Mouse (Mus musculus) mouse embryonic stem cell (cell line): Measurements from ENCODE around the gene Sprr2f.

Source experiments
- in situ Hi-C, 2 experiments: fragments of 300-500 bp; cut with MboI; formaldehyde crosslinking; loops; 1 replicate in 1 of 2; 3 replicates in 1 of 2; pipeline ENCODE4 v1.14.3; 2019 to 2020; ENCODE audit warnings: low sequenced_read_pairs in 2 of 2, low pct_unique_long_range_greater_than_20kb in 1 of 2, mixed read lengths in 1 of 2; ENCODE audit not compliant: unreplicated experiment in 1 of 2

The Sprr2f gene

GRCm38 (mm10) chr3:92364887-92365286 is at the start of gene Sprr2f:
Gene Sprr2f (plus strand): TSS chr3:92365187.
- in situ Hi-C loops = no loop called here

- in situ Hi-C loops = no loop called here
These were observed 48.7 kb upstream of the Sprr2f start, which contains the start of gene Sprr2b for GRCm38 (mm10) chr3:92316320-92316719. Gene Sprr2b (plus strand): TSS chr3:92316620.

- in situ Hi-C loops = no loop called here
These were observed 47.6 kb upstream of the Sprr2f start for GRCm38 (mm10) chr3:92317384-92317783.

- in situ Hi-C loops = no loop called here
These were observed 28.7 kb upstream of the Sprr2f start for GRCm38 (mm10) chr3:92336278-92336677.

- in situ Hi-C loops = no loop called here
These were observed 26.1 kb upstream of the Sprr2f start, which contains the start of gene Sprr2d for GRCm38 (mm10) chr3:92338840-92339239. Gene Sprr2d (plus strand): TSS chr3:92339140.

GRCm38 (mm10) chr3:92351843-92352242 is 13.1 kb upstream of the Sprr2f start, which contains the start of gene Sprr2e:
Gene Sprr2e (plus strand): TSS chr3:92352143.
- in situ Hi-C loops = no loop called here

- in situ Hi-C loops = no loop called here
These were observed 3.4 kb upstream of the Sprr2f start for GRCm38 (mm10) chr3:92361619-92362018.

- in situ Hi-C loops = no loop called here
These were observed 8.6 kb downstream of the Sprr2f start for GRCm38 (mm10) chr3:92373613-92374012.

- in situ Hi-C loops = no loop called here
These were observed 20.4 kb downstream of the Sprr2f start, which contains the start of gene Sprr2h for GRCm38 (mm10) chr3:92385385-92385784. Gene Sprr2h (plus strand): TSS chr3:92385685.

GRCm38 (mm10) chr3:92394301-92394700 is 29.3 kb downstream of the Sprr2f start:
- in situ Hi-C loops = no loop called here

GRCm38 (mm10) chr3:92407691-92408090 is 42.7 kb downstream of the Sprr2f start, which contains the start of gene Sprr2i:
Gene Sprr2i (plus strand): TSS chr3:92407991.
- in situ Hi-C loops = no loop called here
